Mouse (Mus musculus): ENCODE results near the gene Aldh16a1.

DNA sequence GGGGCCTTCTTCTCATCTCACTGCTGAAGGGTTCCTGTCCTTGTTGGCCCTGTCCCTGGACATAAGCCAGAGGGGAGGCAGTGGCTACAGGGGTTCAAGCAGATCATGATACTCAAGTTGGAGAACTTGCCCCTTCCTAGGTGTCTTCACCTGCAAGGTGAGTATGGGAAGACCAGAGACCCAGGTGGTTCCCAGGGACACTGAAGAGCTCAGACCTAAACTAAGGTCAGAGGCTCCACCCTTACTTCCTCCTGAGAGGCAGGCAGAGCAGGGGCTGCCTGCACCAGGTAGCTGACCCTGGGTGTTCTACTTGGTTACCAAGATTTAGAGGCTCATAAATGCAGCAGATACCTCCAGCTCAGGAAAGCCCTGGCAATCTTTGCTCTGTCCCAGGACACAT, 32.4 kb downstream of the Aldh16a1 start:
- TF ChIP-seq CTCF (conservative IDR thresholded peaks at IDR 0.05; ENCODE audit: low read length) (no peak), POU5F1 (IDR thresholded peaks at IDR 0.05; ENCODE audit: borderline replicate concordance, low read length) (no peak), NANOG (IDR thresholded peaks at IDR 0.05; ENCODE audit: borderline replicate concordance, low read length) (no peak)

Data from E14TG2a.4 (cell line).